Mouse (Mus musculus): ENCODE measurements around the gene Prkar2a.
"Not testable (repeated sequence)": the region's sequence is repeated elsewhere in the genome, so short reads cannot be mapped to it uniquely, and the experiment has no call there.

Gene Prkar2a

GRCm38 (mm10) chr9:108689106-108689505 lies at the start of gene Prkar2a:
Prkar2a (plus strand) TSS chr9:108689314.
- DNase-seq, result no peak

DNA sequence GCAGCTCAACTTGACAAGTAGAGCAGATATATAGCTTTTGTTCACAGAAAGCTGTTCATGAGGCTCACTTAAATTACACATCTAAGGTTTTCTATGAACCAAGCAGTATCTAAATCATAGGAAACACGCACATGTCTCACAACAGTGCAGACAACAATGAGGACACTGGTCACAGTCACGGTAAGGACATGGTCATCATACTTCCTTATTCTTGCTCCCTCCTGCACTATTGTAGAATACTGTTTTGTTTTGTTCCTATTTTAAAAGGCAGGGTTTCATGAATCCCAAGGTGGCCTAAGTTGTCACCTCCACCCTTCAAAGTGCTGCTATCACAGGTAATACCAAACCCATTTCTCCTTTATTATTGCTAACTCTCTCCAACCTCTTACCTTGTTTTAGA lies 49.3 kb upstream of the Prkar2a start:
- DNase-seq, result no peak

DNA sequence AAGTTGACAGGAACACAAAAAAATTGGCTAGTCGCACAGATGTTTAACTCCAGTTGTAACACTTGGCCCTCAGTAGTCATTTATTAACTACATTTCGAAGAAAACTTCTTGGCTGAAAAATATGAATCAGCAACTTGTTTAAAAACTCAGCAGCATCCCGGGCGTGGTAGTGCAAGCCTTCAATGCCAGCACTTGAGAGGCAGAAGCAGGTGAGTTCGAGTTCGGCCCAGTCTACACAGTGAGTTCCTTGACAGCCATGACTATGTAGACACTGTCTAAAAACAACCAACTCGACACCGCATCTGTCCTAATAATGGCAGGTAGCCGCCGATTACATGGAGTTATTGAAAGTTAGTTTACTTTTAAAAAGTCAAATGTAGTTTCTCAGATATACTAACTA lies 40.9 kb upstream of the Prkar2a start:
- DNase-seq, result peak; percentile 59 to 73

DNA sequence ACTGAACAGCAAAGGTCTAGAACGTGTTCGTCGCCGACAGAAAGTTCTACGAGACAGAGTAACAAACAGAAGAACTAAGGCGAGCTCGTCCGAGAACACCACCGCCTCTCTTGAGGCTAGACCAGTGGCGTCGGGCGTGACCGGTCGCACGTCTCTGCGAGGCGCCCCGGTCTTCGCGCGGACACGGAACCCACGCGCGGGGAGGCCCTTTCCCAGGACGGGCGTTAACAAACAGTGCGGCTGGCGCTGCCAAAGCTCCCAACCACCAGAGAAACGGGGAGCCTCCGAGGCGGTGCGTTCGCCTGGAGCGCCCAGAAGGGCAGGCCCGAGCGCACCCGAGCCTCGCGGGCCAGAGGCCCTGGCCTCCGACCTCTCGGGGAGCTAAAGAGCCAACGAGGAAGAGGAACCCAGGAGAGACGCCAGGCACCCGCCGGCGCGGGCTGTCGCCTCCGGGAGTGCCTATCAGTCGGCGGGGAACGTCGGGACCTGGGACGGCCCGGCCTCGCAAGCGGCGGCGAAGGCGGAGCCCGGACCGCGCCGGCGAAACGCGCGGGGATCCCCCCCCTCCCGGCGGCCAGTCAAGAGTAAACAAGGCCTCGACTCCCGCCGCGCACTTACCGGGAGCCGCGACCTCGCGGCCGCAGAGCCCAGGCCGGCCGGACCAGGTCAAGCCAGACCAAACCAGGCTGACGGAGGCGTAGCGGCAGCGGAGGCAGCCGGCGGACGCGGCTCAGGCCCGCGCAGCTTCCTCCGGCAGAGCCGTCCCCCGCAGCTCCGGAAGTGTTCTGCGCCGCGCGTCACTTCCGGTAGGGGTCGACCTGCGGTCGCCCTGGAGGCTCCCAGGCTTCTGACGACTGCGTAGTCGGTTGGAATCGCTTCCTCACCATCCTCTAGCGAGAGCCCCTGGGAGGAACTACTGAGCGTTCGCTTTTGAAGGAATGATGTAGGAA lies 40.2 kb upstream of the Prkar2a start, which contains the start of gene Arih2:
TSS of gene Arih2 (minus strand) at position 776 of the 950 bp plus-strand sequence.
- peak; percentile 89 for DNase-seq

- DNase-seq, result no peak
Measured at GRCm38 (mm10) chr9:108649561-108650440, 39.3 kb upstream of the Prkar2a start.

- no peak for DNase-seq
Measured at GRCm38 (mm10) chr9:108654566-108655464, 34.3 kb upstream of the Prkar2a start.

DNA sequence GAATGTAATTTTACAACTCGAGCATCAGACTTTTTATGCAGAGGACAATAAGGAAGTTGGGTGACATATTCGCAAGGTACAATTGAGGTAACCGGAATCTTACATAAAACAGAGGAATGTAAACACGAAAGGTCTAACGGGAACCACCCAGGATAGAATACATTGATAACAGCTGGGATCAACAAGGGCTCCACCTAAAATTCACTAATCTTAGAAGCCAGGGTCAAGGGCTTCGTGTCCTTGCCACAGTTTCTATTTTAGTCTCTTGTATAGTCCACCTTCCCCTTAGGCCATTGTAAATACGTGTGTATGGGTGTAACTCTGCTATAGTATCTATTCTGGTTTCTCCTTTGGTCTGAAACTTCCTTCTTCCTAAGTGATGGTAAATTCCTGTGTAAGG lies 33.2 kb upstream of the Prkar2a start:
- not testable (repeated sequence) for DNase-seq

- DNase-seq, result peak; percentile 91 to 93
Measured at GRCm38 (mm10) chr9:108661677-108662612, 27.2 kb upstream of the Prkar2a start, which contains the start of gene Slc25a20. Slc25a20 (plus strand) TSS chr9:108662088.

DNA sequence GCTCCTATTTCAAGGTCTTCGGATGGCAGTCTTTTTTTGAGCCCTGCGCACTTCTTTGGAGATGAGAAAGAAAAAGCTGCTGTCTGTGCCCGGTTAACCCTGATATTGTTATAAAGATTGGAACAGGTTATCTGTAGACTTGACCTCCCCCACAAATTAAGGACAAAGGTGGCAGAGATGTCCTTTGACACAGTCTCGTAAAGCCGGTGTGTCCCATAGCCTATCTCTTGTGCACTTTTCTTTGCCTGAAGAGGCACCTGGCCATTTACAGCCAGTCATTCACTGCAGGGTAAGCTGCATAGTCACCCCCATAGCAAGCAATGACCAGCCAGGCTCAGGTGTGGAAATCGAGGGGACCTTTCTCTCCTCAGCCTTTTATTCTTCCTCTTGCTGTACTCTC lies 26.5 kb upstream of the Prkar2a start:
- no peak for DNase-seq

GRCm38 (mm10) chr9:108669875-108670274 lies 19.2 kb upstream of the Prkar2a start:
- DNase-seq, result no peak

GRCm38 (mm10) chr9:108673151-108673550 lies 16.0 kb upstream of the Prkar2a start:
- DNase-seq, result peak in 1 of 2 experiments; percentile 18

DNA sequence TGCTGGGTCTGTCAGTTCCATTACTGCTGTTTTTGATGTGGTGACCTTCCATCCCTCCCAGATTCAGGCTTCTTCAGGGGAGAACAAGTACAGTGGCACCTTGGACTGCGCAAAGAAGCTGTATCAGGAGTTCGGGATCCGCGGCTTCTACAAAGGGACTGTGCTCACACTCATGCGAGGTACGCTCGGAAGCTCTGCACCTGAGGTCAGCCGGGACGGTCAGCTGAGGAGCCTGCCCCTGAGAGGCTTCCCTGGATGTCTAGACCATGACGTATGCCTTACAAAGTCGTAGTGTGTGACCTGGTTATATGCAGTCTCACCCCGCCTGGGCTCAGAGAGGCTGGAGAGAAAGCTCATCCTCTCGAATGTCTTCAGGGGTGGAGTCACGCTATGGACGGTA lies 9.1 kb upstream of the Prkar2a start:
- no peak for DNase-seq

DNA sequence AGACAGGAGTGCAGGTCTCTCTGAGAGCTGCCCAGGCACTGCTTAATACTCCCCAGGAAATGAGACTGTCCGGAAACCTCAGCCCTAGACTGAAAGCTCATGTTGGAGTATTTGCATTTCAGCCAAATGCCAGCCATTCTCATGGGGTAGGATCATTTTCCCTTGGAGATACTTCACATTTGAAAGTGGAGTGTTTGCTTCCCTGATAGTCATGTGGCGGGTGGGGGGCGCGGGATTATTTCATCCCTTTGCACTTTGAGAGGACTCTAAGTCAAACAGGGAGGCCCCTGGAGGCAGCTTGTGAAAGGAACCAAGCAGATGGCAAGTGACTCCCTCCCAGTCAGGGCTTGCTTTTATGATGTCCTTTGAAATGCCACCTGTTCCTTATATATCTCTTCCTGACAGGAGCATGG lies 2.6 kb upstream of the Prkar2a start:
- no peak for DNase-seq

DNA sequence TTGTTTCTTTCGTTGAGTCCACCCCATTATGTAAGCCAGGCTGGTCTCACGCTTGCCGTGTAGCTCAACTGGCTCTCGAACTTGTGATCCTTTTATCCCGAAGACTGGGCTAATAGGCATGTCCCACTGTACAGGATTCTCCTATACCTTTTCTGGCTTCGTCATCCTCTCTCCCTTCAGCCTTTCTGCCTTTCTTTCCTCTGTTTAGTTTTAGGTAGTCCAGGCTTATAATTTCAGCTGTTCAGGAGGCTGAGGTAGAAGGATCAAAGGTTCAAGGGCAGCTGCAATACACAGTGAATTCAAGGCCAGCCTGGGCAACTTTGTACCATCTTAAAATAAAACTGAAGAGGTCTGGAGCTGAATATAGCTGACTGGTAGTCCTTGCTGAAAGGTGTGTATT lies 1.9 kb upstream of the Prkar2a start:
- no peak for DNase-seq

- DNase-seq, result no peak
Measured at GRCm38 (mm10) chr9:108687686-108688085, 1.4 kb upstream of the Prkar2a start.

GRCm38 (mm10) chr9:108688451-108688850 lies 663 bp upstream of the Prkar2a start:
- no peak for DNase-seq

DNA sequence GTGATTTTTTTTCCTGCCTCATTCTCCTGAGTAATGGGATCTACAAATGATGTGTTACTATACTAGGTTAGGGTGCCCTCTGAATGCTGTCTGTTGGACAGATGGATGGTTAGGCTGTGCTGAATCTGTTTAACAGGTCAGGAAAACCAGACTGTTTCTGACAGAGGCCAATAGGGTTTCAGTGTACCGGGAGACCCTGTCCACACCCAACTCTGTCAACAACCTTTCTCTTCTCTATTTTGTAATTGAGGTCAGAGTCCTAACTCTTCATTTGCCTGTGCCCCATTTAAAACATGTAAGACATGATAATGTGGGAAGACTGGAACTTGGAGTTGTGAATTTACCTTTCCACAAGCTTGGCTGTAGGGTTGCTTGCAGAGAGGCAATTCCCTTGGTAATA lies 879 bp downstream of the Prkar2a start:
- no peak for DNase-seq

GRCm38 (mm10) chr9:108690914-108691313 lies 1.8 kb downstream of the Prkar2a start:
- DNase-seq, result peak in 1 of 2 experiments; percentile 28

DNA sequence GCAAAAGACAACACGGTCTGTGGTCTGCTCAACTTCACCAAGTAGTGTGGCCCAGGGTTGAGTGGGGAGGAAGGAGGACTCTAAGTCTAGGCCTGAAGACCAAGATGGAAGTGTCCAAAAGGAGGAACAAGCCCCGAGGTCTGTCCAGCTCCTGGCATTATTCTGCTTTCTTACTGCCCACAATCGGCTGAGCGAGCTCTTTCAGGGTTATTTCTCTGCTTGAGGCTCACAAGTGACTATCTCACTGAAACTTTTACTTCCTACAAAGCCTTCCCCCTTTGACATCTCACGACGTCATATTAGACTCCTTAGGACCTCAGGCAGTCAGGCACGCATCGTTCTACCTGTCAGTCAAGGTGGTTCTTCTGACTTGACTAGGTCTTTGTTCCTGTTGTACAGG lies 2.3 kb downstream of the Prkar2a start:
- DNase-seq, result no peak

- peak; percentile 88 to 90 for DNase-seq
Measured at GRCm38 (mm10) chr9:108691846-108692225, 2.7 kb downstream of the Prkar2a start.

Measured in kidney, adult 8-10 months (tissue).